Mouse (Mus musculus) embryonic facial prominence, embryonic 10.5 days (tissue): ENCODE results near the gene Eefsec. TPM values are rescaled to one million over a fixed set of nuclear protein-coding genes. Genes with fewer than 3 reads are reported as not detected.

Source experiments
- DNase-seq: peaks from one replicate; pipeline ENCODE4 v3.0.0-alpha.2; 2017; ENCODE audit warnings: low spot score
- H3K27ac ChIP-seq: fragments of 300-500 bp; sonication (generic); replicated peaks from 2 replicates; pipeline ENCODE4 v1.5.1; 2016; ENCODE audit warnings: mild to moderate bottlenecking
- H3K27me3 ChIP-seq: fragments of 300-500 bp; sonication (generic); replicated peaks from 2 replicates; pipeline ENCODE4 v1.6.1; 2016; ENCODE audit warnings: low read depth, mild to moderate bottlenecking; ENCODE audit not compliant: poor library complexity, severe bottlenecking
- H3K36me3 ChIP-seq: fragments of 300-500 bp; sonication (generic); replicated peaks from 2 replicates; pipeline ENCODE4 v1.6.1; 2016; ENCODE audit warnings: mild to moderate bottlenecking, moderate library complexity
- H3K4me1 ChIP-seq: fragments of 300-500 bp; sonication (generic); 2 replicates; pipeline ENCODE4 v1.6.1; 2016
- H3K4me3 ChIP-seq: fragments of 300-500 bp; sonication (generic); 2 replicates; pipeline ENCODE4 v1.5.1; 2016; ENCODE audit warnings: mild to moderate bottlenecking, moderate library complexity
- H3K9me3 ChIP-seq: fragments of 300-500 bp; sonication (generic); 2 replicates; pipeline ENCODE4 v1.6.1; 2016; ENCODE audit warnings: mild to moderate bottlenecking
- WGBS: fragments of 180-500 bp; shearing (Covaris S2); methylation state at CpG from one replicate; pipeline ENCODE4 v1.1.7; 2016; 5-methylcytosine and 5-hydroxymethylcytosine counted together
- polyA plus RNA-seq: library from polyadenylated mRNA; unstranded; fragments of >200 nt; fragmentation: Nextera tagmentation; extraction: Ambion mirVana; gene quantifications from 2 replicates; pipeline ENCODE4 v1.2.1, GENCODE M21; 2016

Gene Eefsec
- polyA plus RNA-seq, 1 experiment from 2014 or later, result 45.0 TPM

DNA sequence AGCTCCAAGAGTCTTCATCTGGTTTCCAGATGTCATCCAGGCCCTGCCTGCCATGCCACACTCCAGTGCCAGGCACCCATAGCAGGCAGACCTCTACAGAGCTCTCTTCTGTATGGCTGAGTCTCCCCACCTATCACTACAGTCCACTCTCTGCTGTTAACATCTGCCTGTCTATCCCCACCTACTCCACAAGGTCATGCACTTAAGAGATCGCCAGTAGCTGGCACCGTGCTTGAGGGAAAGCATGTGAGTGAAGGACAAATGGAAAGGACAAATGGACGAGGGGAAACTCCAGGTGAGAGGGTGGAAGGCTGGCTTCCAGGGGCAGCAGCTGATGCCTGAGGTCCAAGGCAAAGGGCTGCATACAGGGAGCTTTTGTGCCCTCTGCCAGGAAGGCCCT lies 90.5 kb downstream of the Eefsec start:
- 83% methylated on average over 3 of the region's 3 CpGs for WGBS

DNA sequence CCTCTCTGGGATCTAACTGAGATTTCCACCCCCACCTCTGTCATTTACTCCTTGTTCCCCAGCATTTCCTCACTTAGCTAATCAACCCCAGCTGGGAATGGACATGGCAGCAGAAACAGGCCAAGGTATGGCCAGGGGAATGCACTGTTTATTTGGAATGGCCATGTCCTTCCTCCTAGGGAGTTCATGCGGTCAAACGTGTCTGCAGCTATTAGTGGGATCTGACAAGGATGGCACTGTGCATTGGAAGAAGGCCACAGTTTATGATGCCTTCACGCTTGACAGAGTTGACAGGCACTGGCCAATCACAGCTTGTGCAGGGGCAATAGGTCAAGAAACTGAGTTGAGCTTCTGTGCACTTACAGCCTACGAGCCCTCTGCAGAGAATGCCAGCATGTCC lies 93.8 kb downstream of the Eefsec start:
- DNase-seq, result peak; percentile 51
- Histone ChIP-seq H3K27me3 (no peaks in the 10 kb centered on the region), H3K27ac (peak overlapping the region; percentile 52), H3K4me1 (peaks cover 36% of the 10 kb centered on the region), H3K4me3 (no peak overlapping the region), H3K36me3 (peaks cover 22% of the 10 kb centered on the region), H3K9me3 (no peaks in the 10 kb centered on the region)
- WGBS, result 33% methylated on average over 4 of the region's 4 CpGs

More for the DNA sequence above, 90.5 kb downstream of the Eefsec start:
- no peaks in the 10 kb centered on the region for H3K9me3 ChIP-seq
- no peak overlapping the region for H3K27ac ChIP-seq
- H3K4me3 ChIP-seq, result no peak overlapping the region
- no peaks in the 10 kb centered on the region for H3K27me3 ChIP-seq
- no peak for DNase-seq
- peaks cover 19% of the 10 kb centered on the region for H3K36me3 ChIP-seq
- peaks cover 36% of the 10 kb centered on the region for H3K4me1 ChIP-seq

DNA sequence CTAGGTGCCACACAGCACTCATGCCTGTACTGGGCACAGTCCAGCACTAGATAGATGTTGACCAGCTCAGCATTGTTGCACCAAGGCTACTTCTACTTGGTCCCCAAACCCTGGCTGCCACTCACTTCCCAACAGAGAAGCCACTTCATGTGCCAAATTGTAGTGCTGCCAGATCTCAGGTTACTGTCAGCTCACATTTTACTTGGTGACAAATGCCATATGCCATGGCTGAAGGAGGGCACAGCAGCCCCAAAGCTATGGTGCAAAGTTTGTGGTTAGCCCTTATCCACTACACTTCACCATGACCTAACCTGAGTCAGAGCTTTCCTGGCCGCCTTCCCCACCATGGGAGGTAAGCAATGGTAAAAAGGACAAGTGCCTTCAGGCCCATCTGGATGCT lies 99.6 kb downstream of the Eefsec start:
- 92% methylated on average over 1 of the region's 1 CpGs for WGBS
- H3K9me3 ChIP-seq, result no peaks in the 10 kb centered on the region
- peaks cover 17% of the 10 kb centered on the region for H3K36me3 ChIP-seq
- DNase-seq, result no peak
- no peaks in the 10 kb centered on the region for H3K27me3 ChIP-seq
- H3K4me1 ChIP-seq, result peaks cover 51% of the 10 kb centered on the region
- no peak overlapping the region; the same call in 1 of the 2 replicates for H3K27ac ChIP-seq
- no peak overlapping the region for H3K4me3 ChIP-seq

DNA sequence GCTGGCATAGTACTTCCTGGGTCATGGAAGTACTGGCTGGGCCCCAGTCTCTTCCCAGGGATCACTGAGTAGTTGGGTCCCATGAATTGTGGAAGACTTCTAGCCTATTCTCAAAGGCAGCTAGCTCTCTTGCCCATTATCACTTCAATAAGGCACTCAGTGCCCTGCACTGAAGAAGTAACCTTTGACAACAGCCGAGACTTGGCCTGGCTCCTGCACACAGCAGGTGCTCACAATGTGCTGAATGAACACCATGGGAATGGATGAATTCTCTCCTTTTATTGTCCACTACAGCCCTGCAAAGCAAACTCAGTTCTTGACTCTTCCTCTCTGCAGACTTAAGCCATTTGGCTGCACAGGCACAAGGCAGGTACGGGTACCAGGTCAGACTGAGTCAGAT lies 101.0 kb downstream of the Eefsec start:
- Histone ChIP-seq H3K27me3 (no peaks in the 10 kb centered on the region), H3K27ac (peak overlapping the region; percentile 7; the same call in 1 of the 2 replicates), H3K9me3 (no peaks in the 10 kb centered on the region), H3K36me3 (peaks cover 23% of the 10 kb centered on the region), H3K4me1 (peaks cover 57% of the 10 kb centered on the region), H3K4me3 (no peak overlapping the region)
- DNase-seq, result no peak
- 79% methylated on average over 2 of the region's 2 CpGs for WGBS

DNA sequence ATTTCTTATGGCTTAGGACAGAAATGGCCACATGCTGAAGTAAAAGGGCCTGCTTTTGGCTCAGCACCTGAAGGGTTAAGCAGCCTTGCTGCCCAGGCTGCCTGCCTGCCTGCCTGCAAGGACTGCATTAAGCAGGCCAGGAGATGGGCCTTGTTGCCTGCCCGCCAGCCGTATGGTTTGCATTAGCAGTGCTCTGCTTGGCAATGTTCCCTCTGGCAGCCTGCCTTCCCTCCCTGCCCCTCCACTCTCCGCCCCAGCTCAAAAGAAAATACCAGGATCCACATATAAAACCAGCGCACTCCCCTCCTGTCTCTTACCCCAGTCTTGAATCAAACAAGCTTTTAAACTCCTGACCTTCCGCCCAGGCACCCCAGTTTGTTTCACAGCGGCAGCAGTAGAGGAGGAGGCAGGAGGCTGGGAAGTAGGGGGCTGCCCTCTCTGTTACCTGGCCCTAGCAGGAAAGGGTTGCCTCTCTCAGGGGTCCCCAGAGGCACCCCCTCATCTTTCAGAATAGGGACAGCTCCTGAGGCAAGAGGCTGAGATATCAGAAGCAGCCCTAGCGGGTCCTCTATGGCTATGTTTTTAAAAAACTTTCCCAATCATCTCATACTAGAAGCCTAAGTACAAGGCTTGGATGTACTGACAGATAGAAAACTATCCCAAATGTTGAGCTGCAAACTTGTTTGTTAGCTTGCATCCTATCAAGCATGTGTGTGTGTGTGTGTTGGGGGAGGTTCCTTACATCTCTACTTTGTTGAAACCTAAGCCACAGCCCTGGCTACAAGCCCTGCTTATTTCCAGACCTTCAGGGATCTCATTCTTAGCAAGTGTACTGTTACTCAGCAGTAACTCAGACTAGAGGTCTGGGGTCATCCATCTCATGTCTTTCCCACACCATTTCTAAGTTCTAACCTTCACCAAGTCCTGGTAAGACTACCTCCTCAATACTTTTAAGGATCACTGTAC lies 102.6 kb downstream of the Eefsec start:
- H3K9me3 ChIP-seq, result no peaks in the 10 kb centered on the region
- H3K27ac ChIP-seq, result peak overlapping the region; percentile 87
- WGBS, result 35% methylated on average over 7 of the region's 7 CpGs
- peak; percentile 91 for DNase-seq
- H3K36me3 ChIP-seq, result peaks cover 13% of the 10 kb centered on the region; the same call in 1 of the 2 replicates
- no peaks in the 10 kb centered on the region for H3K27me3 ChIP-seq
- H3K4me1 ChIP-seq, result peaks cover 72% of the 10 kb centered on the region
- H3K4me3 ChIP-seq, result peak overlapping the region; percentile 34

DNA sequence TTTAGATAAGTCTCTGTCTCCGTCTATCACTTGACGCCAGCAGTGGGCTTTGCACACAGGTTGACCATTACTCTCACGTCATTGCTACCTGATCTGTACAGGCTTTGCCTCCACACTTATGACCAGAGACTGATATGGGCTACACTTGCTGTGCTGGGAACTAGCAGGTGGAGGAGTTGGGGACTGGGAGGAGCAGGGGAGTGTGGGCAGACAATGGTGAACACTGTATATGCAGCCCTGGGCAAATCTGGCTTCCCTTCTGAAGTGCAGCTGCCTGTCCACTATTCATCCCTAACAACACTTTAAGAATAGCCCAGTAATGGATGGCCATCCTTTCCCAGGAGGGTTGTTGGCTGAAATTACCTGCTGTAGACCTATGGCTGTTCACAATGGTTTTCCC lies 103.4 kb downstream of the Eefsec start:
- no peak overlapping the region for H3K4me3 ChIP-seq
- H3K36me3 ChIP-seq, result peaks cover 13% of the 10 kb centered on the region; the same call in 1 of the 2 replicates
- no peaks in the 10 kb centered on the region for H3K27me3 ChIP-seq
- H3K27ac ChIP-seq, result peak overlapping the region; percentile 87
- no peaks in the 10 kb centered on the region for H3K9me3 ChIP-seq
- 84% methylated on average over 3 of the region's 3 CpGs for WGBS
- peaks cover 80% of the 10 kb centered on the region for H3K4me1 ChIP-seq
- DNase-seq, result no peak

DNA sequence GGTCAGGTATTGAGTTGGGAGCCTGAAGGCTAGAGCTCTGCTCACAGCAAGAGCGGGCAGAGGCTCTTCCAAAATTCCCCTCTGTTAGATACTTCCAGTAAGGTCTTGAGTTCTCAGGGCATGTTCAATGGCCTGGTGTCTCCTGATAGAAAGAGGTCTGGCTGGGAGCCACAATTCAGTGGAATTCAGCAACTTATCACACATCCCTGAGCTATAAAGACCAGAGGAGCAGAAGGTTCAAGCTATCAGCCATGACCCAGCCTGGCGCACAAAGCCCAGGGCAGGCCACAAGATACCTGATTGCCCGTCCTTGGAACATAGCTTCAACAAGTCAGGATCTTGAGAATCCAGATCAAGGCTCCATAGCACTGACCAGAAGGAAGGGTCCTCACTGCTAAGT lies 105.2 kb downstream of the Eefsec start:
- Histone ChIP-seq H3K27ac (peak overlapping the region; percentile 87), H3K4me3 (no peak overlapping the region), H3K27me3 (no peaks in the 10 kb centered on the region), H3K9me3 (no peaks in the 10 kb centered on the region), H3K4me1 (peaks cover 81% of the 10 kb centered on the region), H3K36me3 (0 out of 2 replicates have a peak, but pooled peaks cover 7% of the 10 kb centered on the region)
- no peak for DNase-seq
- 94% methylated on average over 3 of the region's 3 CpGs for WGBS

DNA sequence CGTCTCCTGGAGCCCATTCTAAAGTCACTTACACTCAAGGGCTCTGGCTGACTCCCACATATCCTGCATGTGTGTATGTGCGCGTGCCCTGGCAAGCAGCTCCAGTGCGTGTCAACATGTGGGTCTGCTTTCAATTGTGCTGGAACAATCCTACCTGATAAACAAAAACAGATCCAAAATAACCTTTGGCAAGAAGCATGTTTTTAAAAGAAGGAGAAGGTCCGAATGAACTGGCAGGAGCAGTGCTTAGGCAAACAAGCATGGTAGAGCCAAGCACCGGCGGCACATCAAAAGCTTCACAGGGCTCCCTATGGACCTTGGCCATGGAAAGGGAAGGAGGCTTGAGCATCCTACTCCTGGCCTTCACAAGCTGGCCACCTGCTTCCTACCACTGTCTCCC lies 105.6 kb downstream of the Eefsec start:
- no peaks in the 10 kb centered on the region for H3K27me3 ChIP-seq
- 0 out of 2 replicates have a peak, but pooled peaks cover 7% of the 10 kb centered on the region for H3K36me3 ChIP-seq
- WGBS, result 79% methylated on average over 7 of the region's 7 CpGs
- DNase-seq, result no peak
- peak overlapping the region; percentile 87 for H3K27ac ChIP-seq
- H3K9me3 ChIP-seq, result no peaks in the 10 kb centered on the region
- peaks cover 77% of the 10 kb centered on the region for H3K4me1 ChIP-seq
- H3K4me3 ChIP-seq, result no peak overlapping the region

DNA sequence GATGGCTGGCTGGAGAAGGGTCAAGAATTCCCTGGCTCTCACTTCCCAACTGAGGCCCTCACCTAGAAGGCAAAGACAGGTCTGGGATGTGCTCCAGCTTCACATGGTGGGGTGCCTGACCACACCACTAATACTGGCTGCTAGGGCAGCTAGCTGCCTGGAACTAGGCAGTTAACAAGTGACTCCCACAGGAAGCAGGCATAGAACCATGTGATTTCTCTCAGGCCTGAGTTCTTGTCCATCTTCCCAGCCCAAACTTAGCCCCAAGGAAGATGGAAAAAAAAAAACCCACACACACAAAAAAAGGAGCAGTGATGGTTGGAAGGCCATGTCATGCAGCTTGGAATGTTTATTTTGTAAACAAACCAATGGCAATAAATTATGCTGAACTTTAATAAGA lies 117.0 kb downstream of the Eefsec start:
- H3K36me3 ChIP-seq, result peaks cover 13% of the 10 kb centered on the region; the same call in 1 of the 2 replicates
- peaks cover 14% of the 10 kb centered on the region for H3K4me1 ChIP-seq
- H3K9me3 ChIP-seq, result peaks cover 6% of the 10 kb centered on the region; the same call in 1 of the 2 replicates
- no peaks in the 10 kb centered on the region for H3K27me3 ChIP-seq
- no peak overlapping the region; the same call in 1 of the 2 replicates for H3K27ac ChIP-seq
- H3K4me3 ChIP-seq, result no peak overlapping the region
- DNase-seq, result no peak

DNA sequence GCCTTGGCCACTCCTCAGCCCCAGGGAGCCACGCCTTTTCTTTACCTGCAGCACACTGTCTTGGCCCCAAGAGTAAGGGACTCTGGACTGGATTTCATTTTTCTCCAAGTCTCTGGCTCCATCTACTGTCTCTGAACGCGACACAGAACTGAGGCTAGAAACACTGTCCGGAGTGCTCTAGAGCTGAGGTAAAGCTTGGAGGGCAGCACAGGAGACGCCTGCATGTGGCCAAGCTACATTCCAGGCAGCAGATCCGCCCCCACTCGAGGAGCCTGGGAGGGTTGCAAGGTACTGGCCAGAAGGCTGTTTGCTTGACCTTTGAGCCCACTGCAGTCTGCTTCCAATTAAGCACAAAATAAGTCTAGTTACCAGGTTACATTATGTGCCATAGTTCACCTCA lies 124.5 kb downstream of the Eefsec start:
- no peak overlapping the region for H3K4me3 ChIP-seq
- peak; percentile 85 for DNase-seq
- 25% methylated on average over 7 of the region's 7 CpGs for WGBS
- H3K4me1 ChIP-seq, result peaks cover 50% of the 10 kb centered on the region
- H3K27ac ChIP-seq, result peak overlapping the region; percentile 27
- no peaks in the 10 kb centered on the region for H3K9me3 ChIP-seq
- no peaks in the 10 kb centered on the region for H3K36me3 ChIP-seq
- H3K27me3 ChIP-seq, result 0 out of 2 replicates have a peak, but pooled peaks cover 16% of the 10 kb centered on the region

DNA sequence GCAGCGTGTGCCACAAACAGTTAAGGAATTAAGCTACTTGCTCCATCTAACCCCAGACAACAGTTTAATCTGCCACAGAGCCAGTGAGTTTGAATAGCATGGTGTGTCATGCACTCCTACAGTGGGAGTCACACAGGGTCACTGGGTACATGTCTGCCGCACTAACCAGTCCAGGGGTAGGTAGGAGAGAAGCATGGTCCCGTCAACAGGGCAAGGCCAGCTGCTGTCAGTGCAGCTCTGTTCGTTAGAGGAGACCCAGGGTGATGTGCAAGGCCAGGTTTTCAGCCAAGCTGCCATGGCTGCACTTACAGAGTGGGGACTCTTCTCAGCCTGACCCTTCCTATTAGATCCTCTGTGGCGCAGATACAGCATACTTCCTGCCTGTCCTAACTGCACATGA lies 125.1 kb downstream of the Eefsec start:
- no peak overlapping the region for H3K4me3 ChIP-seq
- peak overlapping the region; percentile 27; the same call in 1 of the 2 replicates for H3K27ac ChIP-seq
- WGBS, result 56% methylated on average over 5 of the region's 5 CpGs
- H3K36me3 ChIP-seq, result no peaks in the 10 kb centered on the region
- H3K27me3 ChIP-seq, result 0 out of 2 replicates have a peak, but pooled peaks cover 17% of the 10 kb centered on the region
- no peak for DNase-seq
- H3K9me3 ChIP-seq, result no peaks in the 10 kb centered on the region
- peaks cover 51% of the 10 kb centered on the region for H3K4me1 ChIP-seq

DNA sequence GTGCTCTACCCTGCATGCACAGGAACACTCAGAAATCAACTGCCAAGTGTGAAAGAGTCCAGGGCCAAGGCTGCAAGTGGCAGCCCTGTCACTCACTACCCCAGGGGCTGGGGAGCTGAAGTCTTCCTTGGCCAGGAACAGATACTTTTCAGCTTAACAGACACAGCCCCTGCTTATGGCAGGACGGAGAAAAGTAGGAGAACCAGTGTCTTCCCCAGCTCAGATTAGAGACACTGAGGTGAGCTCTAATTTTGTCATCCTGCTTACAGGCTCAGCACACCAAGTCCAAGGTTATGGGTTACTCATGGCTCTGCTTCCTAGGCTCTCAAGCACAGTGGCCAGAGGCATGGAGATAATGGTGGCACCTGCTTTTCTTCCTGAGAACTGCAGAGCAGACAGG lies 126.6 kb downstream of the Eefsec start:
- no peaks in the 10 kb centered on the region for H3K36me3 ChIP-seq
- WGBS, result 85% methylated on average over 1 of the region's 1 CpGs
- no peak overlapping the region for H3K4me3 ChIP-seq
- 0 out of 2 replicates have a peak, but pooled peaks cover 17% of the 10 kb centered on the region for H3K27me3 ChIP-seq
- H3K27ac ChIP-seq, result peak overlapping the region; percentile 54
- H3K4me1 ChIP-seq, result peaks cover 64% of the 10 kb centered on the region
- H3K9me3 ChIP-seq, result no peaks in the 10 kb centered on the region
- DNase-seq, result no peak

DNA sequence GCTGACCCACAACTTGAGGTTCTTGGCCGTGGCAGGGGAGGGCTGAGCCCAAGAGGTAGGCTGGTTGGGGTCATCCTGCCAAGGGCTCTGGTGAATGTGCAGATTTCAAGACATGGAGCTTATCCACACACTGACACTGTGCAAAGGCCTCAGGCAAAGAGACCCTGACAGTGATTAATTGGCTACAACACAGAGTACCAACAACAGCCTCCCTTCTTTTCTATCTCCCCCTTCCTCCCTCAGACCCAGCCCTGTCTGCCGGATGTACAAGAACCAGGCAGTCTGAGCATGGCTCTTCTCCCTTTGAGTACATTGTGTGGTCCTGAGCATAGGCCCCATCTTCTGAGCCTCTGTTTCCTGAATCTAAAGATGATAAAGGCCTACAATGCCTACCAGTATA lies 131.0 kb downstream of the Eefsec start:
- H3K27ac ChIP-seq, result peak overlapping the region; percentile 19; the same call in 1 of the 2 replicates
- no peak for DNase-seq

More for the DNA sequence above, 131.0 kb downstream of the Eefsec start:
- Histone ChIP-seq H3K4me3 (no peak overlapping the region), H3K4me1 (peaks cover 36% of the 10 kb centered on the region), H3K9me3 (no peaks in the 10 kb centered on the region), H3K36me3 (no peaks in the 10 kb centered on the region; the same call in 1 of the 2 replicates), H3K27me3 (0 out of 2 replicates have a peak, but pooled peaks cover 17% of the 10 kb centered on the region)
- 31% methylated on average over 2 of the region's 2 CpGs for WGBS
